Mouse (Mus musculus) retina, postnatal 7 days (tissue): ENCODE measurements around the gene Bcar3.
"Not testable (repeated sequence)": the region's sequence is repeated elsewhere in the genome, so short reads cannot be mapped to it uniquely, and the experiment has no call there.

Source experiments
- DNase-seq: peaks from one replicate; pipeline ENCODE4 v3.0.0-alpha.2; 2012; ENCODE audit warnings: low read depth, low spot score

Bcar3 gene

GRCm38 (mm10) chr3:122293954-122294850, at the start of gene Bcar3:
Gene Bcar3 (plus strand): TSS chr3:122294136.
- DNase-seq, result peak; percentile 87

DNA sequence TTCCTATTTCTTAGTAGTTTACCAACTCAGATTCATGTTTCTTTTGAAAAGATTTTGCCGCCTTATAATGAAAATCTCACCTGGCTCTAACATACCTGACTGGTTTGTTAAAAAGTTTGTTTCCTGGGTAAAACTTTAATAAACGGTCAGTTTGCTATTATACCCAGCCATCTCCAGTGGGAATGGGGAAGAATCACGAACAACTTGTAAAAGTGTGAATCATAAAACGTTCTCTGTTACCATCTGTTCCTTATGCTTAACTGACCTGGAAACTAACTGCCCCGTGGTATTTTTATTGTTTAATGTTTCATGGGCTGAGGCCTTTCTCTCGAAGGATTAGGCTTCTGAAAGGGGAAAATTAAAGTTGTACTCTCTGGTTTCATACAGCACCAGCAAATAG, 49.2 kb upstream of the Bcar3 start:
- DNase-seq, result no peak

- DNase-seq, result peak; percentile 92
These were observed 48.6 kb upstream of the Bcar3 start, which contains the start of gene Gclm for GRCm38 (mm10) chr3:122245215-122245877. Gene Gclm (plus strand): TSS chr3:122245557.

- peak; percentile 21 for DNase-seq
These were observed 48.0 kb upstream of the Bcar3 start for GRCm38 (mm10) chr3:122245878-122246332.

DNA sequence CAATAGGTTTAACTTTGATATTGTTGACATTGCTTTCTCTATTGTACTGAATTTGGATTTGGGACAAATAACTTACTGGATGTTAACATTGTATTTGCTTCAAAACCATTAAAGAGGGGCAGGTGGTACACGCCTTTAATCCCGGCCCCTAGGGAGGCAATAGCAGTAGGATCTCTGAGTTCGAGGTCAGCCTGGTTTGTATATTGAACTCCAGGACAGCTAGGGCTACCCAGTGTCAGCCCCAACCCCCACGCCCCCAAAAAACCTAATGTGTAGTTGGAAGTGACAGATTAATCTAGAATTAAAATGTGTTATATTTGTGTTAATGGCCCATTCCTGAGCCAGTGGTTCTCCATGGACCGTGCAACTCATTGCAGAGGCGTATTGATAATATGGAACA, 47.5 kb upstream of the Bcar3 start:
- DNase-seq, result no peak

DNA sequence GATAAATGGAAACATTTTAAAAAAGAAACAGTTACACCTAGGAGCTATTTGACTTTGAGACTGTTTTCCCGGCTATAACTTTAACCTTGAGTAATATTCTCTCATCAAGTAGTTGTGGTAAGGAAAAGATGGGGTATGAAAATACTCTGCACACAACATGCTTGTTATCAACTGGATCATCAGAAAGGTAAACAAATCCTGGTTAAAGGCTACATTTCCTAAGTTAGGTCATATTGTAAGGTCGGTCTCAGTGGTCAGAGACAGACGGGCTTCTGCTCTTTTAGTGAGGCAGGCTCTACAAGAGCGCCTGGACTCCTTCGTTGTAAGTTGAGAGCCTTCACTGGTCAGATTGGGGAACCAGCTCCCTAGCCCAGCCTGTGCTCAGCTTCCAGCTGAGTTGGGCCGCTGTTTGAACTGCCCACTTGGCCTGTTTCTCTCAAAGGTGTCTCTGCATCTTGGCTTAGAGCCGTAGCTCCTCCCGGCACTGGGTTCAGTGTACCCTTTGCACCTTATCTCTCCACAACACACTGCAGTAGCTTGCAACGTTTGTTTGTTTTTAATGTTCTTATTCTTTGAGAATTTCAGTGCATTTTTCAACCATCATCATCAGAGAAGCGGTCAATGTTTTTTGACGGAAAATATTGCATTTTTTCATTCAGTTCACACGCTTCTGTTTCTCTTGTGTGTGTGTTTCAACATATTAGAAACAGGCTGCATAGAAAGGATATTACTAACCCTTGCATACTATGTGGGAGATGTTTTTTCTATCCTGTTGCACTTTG, 46.8 kb upstream of the Bcar3 start:
- no peak for DNase-seq

- DNase-seq, result no peak
These were observed 46.2 kb upstream of the Bcar3 start for GRCm38 (mm10) chr3:122247768-122248100.

DNA sequence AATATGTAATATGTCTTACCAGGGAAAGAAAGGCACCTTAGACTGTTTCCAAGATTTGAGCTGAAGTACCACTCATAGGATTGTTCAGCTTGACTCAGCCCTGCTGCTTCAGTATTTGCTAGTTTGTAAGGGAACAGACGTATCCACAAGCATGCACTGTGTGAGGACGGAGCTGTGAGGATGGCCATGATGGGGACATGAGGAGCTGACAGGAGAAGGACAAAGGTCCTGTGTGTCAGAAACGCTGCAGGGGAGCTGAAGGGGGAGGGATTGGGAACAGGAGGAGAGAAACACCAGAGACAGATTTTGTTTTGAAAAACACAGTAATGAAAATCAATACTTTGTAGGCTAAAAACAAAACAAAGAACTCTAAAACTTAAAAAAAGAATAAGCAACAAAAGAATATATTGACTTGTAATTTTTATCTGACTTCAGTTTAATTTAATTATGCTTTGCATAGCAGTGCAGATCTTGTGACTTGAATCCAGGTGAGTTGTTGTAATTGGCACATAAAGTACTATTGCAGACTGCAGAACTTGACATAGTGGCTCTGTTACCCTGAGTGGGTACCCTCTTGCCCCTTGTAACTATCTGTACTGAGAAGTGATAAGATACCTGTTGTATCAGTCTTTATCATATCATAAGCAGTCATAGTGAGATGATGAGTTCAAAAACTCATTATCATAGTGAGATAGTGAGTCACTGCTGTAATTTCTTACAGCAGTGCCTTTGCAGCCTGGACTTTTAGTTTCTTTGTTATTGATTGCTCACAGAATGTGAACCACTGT, 41.3 kb upstream of the Bcar3 start:
- no peak for DNase-seq

DNA sequence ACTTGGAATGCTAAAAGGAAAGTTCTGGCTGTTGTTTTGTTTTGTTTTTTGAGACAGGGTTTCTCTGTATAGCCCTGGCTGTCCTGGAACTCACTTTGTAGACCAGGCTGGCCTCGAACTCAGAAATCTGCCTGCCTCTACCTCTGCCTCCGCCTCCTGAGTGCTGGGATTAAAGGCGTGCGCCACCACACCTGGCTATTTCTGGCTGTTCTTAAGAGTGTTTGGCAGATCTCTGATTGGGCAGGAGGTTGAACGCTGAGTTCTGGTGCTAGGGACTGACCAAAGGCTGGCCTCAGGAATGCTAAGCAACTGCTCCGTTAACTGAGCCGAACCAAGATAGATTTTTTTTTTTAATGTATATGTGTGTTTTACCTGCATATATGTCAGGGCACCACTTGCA, 39.9 kb upstream of the Bcar3 start:
- not testable (repeated sequence) for DNase-seq

DNA sequence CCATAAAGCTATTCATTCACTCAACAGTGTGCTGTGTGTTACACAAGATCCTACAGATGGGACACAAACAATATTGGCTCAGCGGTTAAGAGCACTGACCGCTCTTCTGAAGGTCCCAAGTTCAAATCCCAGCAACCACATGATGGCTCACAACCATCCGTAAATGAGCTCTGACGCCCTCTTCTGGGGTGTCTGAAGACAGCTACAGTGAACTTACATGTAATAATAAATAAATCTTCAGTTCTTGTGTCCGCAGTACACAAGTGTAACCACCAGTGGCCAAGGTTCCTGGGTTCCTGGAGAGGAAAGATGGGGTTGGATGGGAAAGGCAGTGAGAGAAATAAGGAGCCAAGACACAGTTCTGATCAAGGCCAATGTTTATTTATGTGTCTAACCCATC, 23.9 kb upstream of the Bcar3 start:
- DNase-seq, result no peak

DNA sequence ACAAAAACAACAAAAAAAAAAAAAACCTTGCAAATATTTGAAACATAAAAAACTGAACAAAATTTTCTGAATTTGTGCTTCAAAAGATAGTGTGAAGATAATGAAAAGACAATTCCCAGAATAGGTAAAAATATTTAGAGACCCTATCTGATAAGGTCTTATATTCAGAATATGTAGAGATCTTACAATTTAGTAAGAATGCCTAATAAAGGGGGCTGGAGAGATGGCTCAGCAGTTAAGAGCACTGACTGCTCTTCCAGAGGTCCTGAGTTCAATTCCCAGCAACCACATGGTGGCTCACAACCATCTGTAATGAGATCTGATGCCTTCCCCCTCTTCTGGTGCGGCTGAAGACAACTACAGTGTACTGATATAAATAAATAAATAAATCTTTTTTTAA, 21.4 kb upstream of the Bcar3 start:
- not testable (repeated sequence) for DNase-seq

- DNase-seq, result no peak
These were observed 20.3 kb upstream of the Bcar3 start for GRCm38 (mm10) chr3:122273407-122274240.

DNA sequence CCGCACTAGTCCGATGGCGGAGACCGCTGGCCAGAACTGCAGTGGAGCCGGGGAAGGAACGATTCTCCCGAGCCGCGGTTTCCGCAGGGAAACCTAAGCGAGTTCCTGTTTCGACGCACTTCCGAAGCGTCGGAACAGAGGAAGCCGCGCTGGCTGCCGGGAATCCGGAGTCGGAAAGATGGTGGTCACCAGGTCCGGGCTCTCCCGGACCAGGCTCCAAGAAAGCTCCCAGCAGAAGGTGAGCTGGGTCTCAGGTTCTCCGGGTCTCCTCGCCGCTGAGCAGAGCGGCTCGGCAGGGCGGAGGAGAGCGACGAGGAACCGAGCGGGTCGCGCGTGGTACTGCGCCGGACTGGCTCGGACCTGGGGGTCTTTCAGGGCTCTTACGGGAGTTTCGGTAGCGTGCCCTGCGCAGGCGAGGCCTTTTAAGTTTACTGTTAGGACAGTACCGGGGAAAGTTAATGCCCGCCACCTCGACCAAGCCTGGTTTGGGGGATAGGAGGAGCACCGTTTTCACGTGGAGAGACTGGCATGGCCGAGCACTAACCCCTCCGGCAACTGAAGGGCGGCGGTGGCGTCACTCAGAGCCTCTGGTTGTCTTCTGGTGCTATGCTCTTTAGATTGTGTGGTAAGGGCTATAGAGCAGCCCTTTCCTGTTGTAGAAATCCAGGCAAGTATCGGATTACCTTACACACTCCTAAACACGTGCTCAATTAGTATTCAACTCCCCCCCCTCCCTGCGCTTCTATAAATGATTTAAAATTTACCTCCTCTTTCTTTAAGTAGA, 19.5 kb upstream of the Bcar3 start, which contains the start of gene Dnttip2:
Gene Dnttip2 (plus strand): TSS at position 148 of the 784 bp plus-strand sequence.
- peak; percentile 97 for DNase-seq

DNA sequence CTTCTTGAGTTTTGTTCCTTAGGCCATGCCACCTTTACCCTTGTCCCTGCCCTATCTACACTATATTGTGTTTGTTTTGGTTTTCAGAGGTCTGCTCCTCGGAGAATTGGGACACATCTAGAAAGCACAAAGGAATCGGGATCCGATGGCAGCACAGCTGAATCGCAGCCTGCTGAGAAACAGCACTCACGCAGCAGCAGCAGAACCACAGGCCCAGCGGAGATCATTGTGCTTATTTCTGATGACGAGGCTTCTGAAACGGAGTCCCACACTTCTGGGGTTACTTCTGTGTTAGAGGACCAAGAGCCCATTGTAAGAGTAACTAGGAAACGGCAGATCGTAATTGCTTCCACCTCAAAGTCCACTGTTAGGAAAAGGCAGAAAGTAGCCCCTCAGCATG, 18.8 kb upstream of the Bcar3 start:
- DNase-seq, result no peak

GRCm38 (mm10) chr3:122287195-122287594, 6.7 kb upstream of the Bcar3 start:
- DNase-seq, result no peak

DNA sequence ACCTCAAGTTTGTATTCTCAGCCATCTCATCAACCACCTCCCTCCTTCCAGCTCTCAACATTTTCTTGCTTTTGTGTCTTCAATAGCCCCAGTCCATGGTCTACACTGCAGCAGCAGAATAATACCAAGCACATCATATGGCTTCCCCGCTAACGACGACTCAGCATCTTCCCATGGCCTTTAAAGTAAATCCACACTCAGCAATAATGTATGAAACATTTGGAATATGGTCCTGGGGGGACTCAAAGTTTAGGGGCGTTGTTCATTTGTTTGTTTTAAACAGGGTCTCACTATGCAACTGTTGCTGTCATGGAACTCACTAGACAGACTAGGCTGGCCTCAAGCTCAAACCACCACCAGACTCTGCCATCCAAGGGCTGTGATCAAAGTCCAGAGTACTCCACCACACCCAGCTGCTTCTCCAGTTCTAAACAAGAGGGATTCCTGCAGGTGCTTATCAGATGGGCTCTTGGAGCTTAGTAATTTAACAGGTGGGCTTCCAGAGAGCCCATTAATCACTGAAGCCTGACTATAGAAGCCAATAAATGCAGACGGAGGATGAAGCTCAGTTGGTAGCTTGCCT, 5.2 kb upstream of the Bcar3 start:
- DNase-seq, result no peak

GRCm38 (mm10) chr3:122289344-122289743, 4.6 kb upstream of the Bcar3 start:
- DNase-seq, result not testable (repeated sequence)

GRCm38 (mm10) chr3:122290696-122291095, 3.2 kb upstream of the Bcar3 start:
- DNase-seq, result no peak

- DNase-seq, result no peak
These were observed 2.1 kb upstream of the Bcar3 start for GRCm38 (mm10) chr3:122291828-122292227.
